Mouse (Mus musculus) MEL (cell line): Measurements from ENCODE around the gene Nfia. TPM values are rescaled to one million over a fixed set of nuclear protein-coding genes. Genes with fewer than 3 reads are reported as not detected.

Experiments
- DNase-seq: peaks from one replicate; pipeline ENCODE4 v3.0.0; 2011; ENCODE audit warnings: low read depth, low spot score
- H3K27ac ChIP-seq: 2 replicates; pipeline ENCODE4 v1.5.1; 2012; ENCODE audit warnings: low read depth, mild to moderate bottlenecking, control low read depth, low read length, moderate library complexity; ENCODE audit not compliant: control insufficient read depth
- H3K27me3 ChIP-seq, 2 experiments: fragments of 150-350 bp in 1 of 2; sonication (generic) in 1 of 2; 2 replicates each; pipeline ENCODE4 v1.6.1; 2012; ENCODE audit warnings: low read length in 2 of 2, mild to moderate bottlenecking in 2 of 2, improper control_type of control experiment in 1 of 2, moderate library complexity in 1 of 2; ENCODE audit not compliant: insufficient read depth in 2 of 2, control insufficient read depth in 1 of 2
- H3K36me3 ChIP-seq, 2 experiments: 2 replicates each; pipeline ENCODE4 v1.6.1; 2012 to 2014; ENCODE audit warnings: low read length in 2 of 2, improper control_type of control experiment in 1 of 2, inconsistent platforms in 1 of 2, mild to moderate bottlenecking in 1 of 2; ENCODE audit not compliant: insufficient read depth in 2 of 2, control insufficient read depth in 1 of 2
- H3K4me1 ChIP-seq, 2 experiments: fragments of 150-350 bp in 1 of 2; sonication (generic) in 1 of 2; 2 replicates each; pipeline ENCODE4 v1.6.1; 2012; ENCODE audit warnings: low read length in 2 of 2, improper control_type of control experiment in 1 of 2, mild to moderate bottlenecking in 1 of 2; ENCODE audit not compliant: insufficient read depth in 2 of 2, control insufficient read depth in 1 of 2
- H3K4me3 ChIP-seq, 2 experiments: fragments of 150-350 bp in 1 of 2; sonication (generic) in 1 of 2; 2 replicates each; pipeline ENCODE4 v1.5.1; 2012; ENCODE audit warnings: low read depth in 2 of 2, low read length in 2 of 2, mild to moderate bottlenecking in 2 of 2, moderate library complexity in 2 of 2, control low read depth in 1 of 2, improper control_type of control experiment in 1 of 2; ENCODE audit not compliant: control insufficient read depth in 1 of 2, insufficient read depth in 1 of 2
- H3K79me2 ChIP-seq: 2 replicates; pipeline ENCODE4 v1.6.1; 2012; ENCODE audit warnings: mild to moderate bottlenecking, low read length, moderate library complexity; ENCODE audit not compliant: control insufficient read depth, poor library complexity, insufficient read depth
- H3K9ac ChIP-seq: 2 replicates; pipeline ENCODE4 v1.6.1; 2012; ENCODE audit warnings: low read depth, mild to moderate bottlenecking, control low read depth, low read length, moderate library complexity; ENCODE audit not compliant: control insufficient read depth, poor library complexity, severe bottlenecking
- H3K9me3 ChIP-seq: fragments of 150-350 bp; sonication (generic); replicated peaks from 2 replicates; pipeline ENCODE4 v1.6.1; 2012; ENCODE audit warnings: mild to moderate bottlenecking, low read length, improper control_type of control experiment, moderate library complexity; ENCODE audit not compliant: insufficient read depth
- BHLHE40 ChIP-seq: IDR thresholded peaks from 2 replicates; pipeline ENCODE4 v1.6.1; 2012; ENCODE audit warnings: low read depth, mild to moderate bottlenecking, inconsistent platforms, low read length, improper control_type of control experiment, borderline replicate concordance
- CHD1 ChIP-seq: IDR thresholded peaks from 2 replicates; pipeline ENCODE4 v1.6.1; 2012; ENCODE audit warnings: low read depth, mild to moderate bottlenecking, inconsistent platforms, low read length, improper control_type of control experiment
- E2F4 ChIP-seq: IDR thresholded peaks from 2 replicates; pipeline ENCODE4 v1.6.1; 2011; ENCODE audit warnings: low read depth, low read length, improper control_type of control experiment, borderline replicate concordance
- ELF1 ChIP-seq: IDR thresholded peaks from 2 replicates; pipeline ENCODE4 v1.6.1; 2014; ENCODE audit warnings: low read depth, mild to moderate bottlenecking, inconsistent platforms, low read length, improper control_type of control experiment, moderate library complexity
- GABPA ChIP-seq: IDR thresholded peaks from 2 replicates; pipeline ENCODE4 v1.6.1; 2012; ENCODE audit warnings: low read depth, mild to moderate bottlenecking, inconsistent platforms, low read length, improper control_type of control experiment, moderate library complexity
- GATA1 ChIP-seq: IDR thresholded peaks from 2 replicates; pipeline ENCODE4 v1.6.1; 2011; ENCODE audit warnings: low read depth, low read length, improper control_type of control experiment
- HCFC1 ChIP-seq: IDR thresholded peaks from 2 replicates; pipeline ENCODE4 v1.6.1; 2012; ENCODE audit warnings: low read depth, mild to moderate bottlenecking, inconsistent platforms, low read length, improper control_type of control experiment, moderate library complexity
- MAFK ChIP-seq: IDR thresholded peaks from 2 replicates; pipeline ENCODE4 v1.6.1; 2011; ENCODE audit warnings: low read depth, mild to moderate bottlenecking, low read length, improper control_type of control experiment, borderline replicate concordance
- MAX ChIP-seq: IDR thresholded peaks from 2 replicates; pipeline ENCODE4 v1.6.1; 2011; ENCODE audit warnings: low read length, improper control_type of control experiment
- MEF2A ChIP-seq: IDR thresholded peaks from 2 replicates; pipeline ENCODE4 v1.6.1; 2014; ENCODE audit warnings: low read depth, mild to moderate bottlenecking, inconsistent platforms, low read length, improper control_type of control experiment; ENCODE audit not compliant: poor library complexity, insufficient replicate concordance, severe bottlenecking; ENCODE audit errors: extremely low read depth
- MYB ChIP-seq: IDR thresholded peaks from 2 replicates; pipeline ENCODE4 v1.6.1; 2011; ENCODE audit warnings: mild to moderate bottlenecking, low read depth, low read length, improper control_type of control experiment
- POLR2A ChIP-seq, 2 experiments: IDR thresholded peaks; 2 replicates each; pipeline ENCODE4 v1.6.1; 2011 to 2012; ENCODE audit warnings: low read length in 2 of 2, mild to moderate bottlenecking in 2 of 2, control low read depth in 1 of 2, improper control_type of control experiment in 1 of 2, low read depth in 1 of 2, moderate library complexity in 1 of 2; ENCODE audit not compliant: control insufficient read depth in 1 of 2, insufficient read depth in 1 of 2, poor library complexity in 1 of 2
- POLR2AphosphoS5 ChIP-seq: IDR thresholded peaks from 2 replicates; pipeline ENCODE4 v1.6.1; 2012; ENCODE audit warnings: low read depth, borderline replicate concordance, mild to moderate bottlenecking, inconsistent platforms, low read length, moderate library complexity, mixed read lengths
- RCOR1 ChIP-seq: IDR thresholded peaks from 2 replicates; pipeline ENCODE4 v1.6.1; 2012; ENCODE audit warnings: low read depth, mild to moderate bottlenecking, inconsistent platforms, low read length, improper control_type of control experiment
- SIN3A ChIP-seq: IDR thresholded peaks from 2 replicates; pipeline ENCODE4 v1.6.1; 2012; ENCODE audit warnings: low read length, improper control_type of control experiment, inconsistent platforms
- TAL1 ChIP-seq: IDR thresholded peaks from 2 replicates; pipeline ENCODE4 v1.6.1; 2012; ENCODE audit warnings: mild to moderate bottlenecking, inconsistent platforms, low read length, moderate library complexity, mixed read lengths
- TBP ChIP-seq: IDR thresholded peaks from 2 replicates; pipeline ENCODE4 v1.8.0; 2011; ENCODE audit warnings: low read depth, low read length, improper control_type of control experiment
- TCF12 ChIP-seq: IDR thresholded peaks from 2 replicates; pipeline ENCODE4 v1.6.1; 2014; ENCODE audit warnings: low read depth, mild to moderate bottlenecking, inconsistent platforms, low read length, improper control_type of control experiment, moderate library complexity
- USF2 ChIP-seq, 2 experiments: IDR thresholded peaks; 2 replicates each; pipeline ENCODE4 v1.6.1; 2011 to 2012; ENCODE audit warnings: improper control_type of control experiment in 2 of 2, low read length in 2 of 2, borderline replicate concordance in 1 of 2, inconsistent platforms in 1 of 2, low read depth in 1 of 2, mild to moderate bottlenecking in 1 of 2; ENCODE audit not compliant: insufficient read depth in 1 of 2
- ZC3H11A ChIP-seq: IDR thresholded peaks from 2 replicates; pipeline ENCODE4 v1.6.1; 2012; ENCODE audit warnings: low read depth, mild to moderate bottlenecking, inconsistent platforms, low read length, improper control_type of control experiment
- ZKSCAN1 ChIP-seq: IDR thresholded peaks from 2 replicates; pipeline ENCODE4 v1.6.1; 2012; ENCODE audit warnings: low read depth, mild to moderate bottlenecking, inconsistent platforms, low read length, improper control_type of control experiment, moderate library complexity
- polyA plus RNA-seq, 2 experiments: library from polyadenylated mRNA; stranded (reverse) in 1 of 2; unstranded in 1 of 2; fragments of >175 nt in 1 of 2; fragments of >200 nt in 1 of 2; gene quantifications; 2 replicates each; pipeline versions ENCODE4 v1.2.1 to v1.2.4; 2012; ENCODE audit warnings: low replicate concordance in 2 of 2, low read depth in 1 of 2; ENCODE audit not compliant: insufficient read length in 2 of 2, insufficient read depth in 1 of 2, missing spikeins in 1 of 2
- total RNA-seq: library from RNA; depleted of rRNA; stranded (reverse); fragments of 300-350 nt; gene quantifications from 2 replicates; pipeline ENCODE4 v1.2.3, GENCODE M21; 2012

Gene Nfia
- total and polyA plus RNA-seq, 3 experiments = 10.2 to 20.5 (median 13.4) TPM

GRCm38 (mm10) chr4:97936371-97936770 is 163.8 kb downstream of the Nfia start:
- DNase-seq = no peak
- Histone ChIP-seq H3K27ac (no peak overlapping the region), H3K36me3 (peaks cover 0 to 5% of the 10 kb centered on the region in 2 experiments; a peak in 3 of 4 replicates), H3K9me3 (no peaks in the 10 kb centered on the region), H3K27me3 (no peaks in the 10 kb centered on the region), H3K79me2 (peaks cover 18% of the 10 kb centered on the region), H3K4me3 (no peak overlapping the region), H3K4me1 (no peaks in the 10 kb centered on the region), H3K9ac (no peak overlapping the region)
- TF ChIP-seq MYB (no peak), ELF1 (no peak), E2F4 (no peak), TAL1 (no peak), GATA1 (no peak), RCOR1 (no peak), MAFK (no peak), TBP (no peak), POLR2AphosphoS5 (no peak), MAX (no peak), CHD1 (no peak), TCF12 (no peak)

GRCm38 (mm10) chr4:97936912-97937311 is 164.4 kb downstream of the Nfia start:
- no peak overlapping the region for H3K27ac ChIP-seq
- H3K4me3 ChIP-seq = no peak overlapping the region
- no peak overlapping the region for H3K9ac ChIP-seq
- H3K9me3 ChIP-seq = no peaks in the 10 kb centered on the region
- no peak for DNase-seq
- H3K4me1 ChIP-seq = no peaks in the 10 kb centered on the region
- peaks cover 0 to 9% of the 10 kb centered on the region in 2 experiments for H3K36me3 ChIP-seq
- TF ChIP-seq HCFC1 (no peak), ZKSCAN1 (no peak), ZC3H11A (no peak), BHLHE40 (no peak), TCF12 (no peak), GABPA (no peak), POLR2A (IDR thresholded peaks at IDR 0.05; ENCODE audit: control insufficient read depth in 1 of 2, insufficient read depth in 1 of 2, low read depth in 1 of 2, low read length in 2 of 2, poor library complexity in 1 of 2) (no peak), MYB (no peak), CHD1 (no peak), ELF1 (no peak), MEF2A (no peak), SIN3A (no peak), GATA1 (no peak), USF2 (IDR thresholded peaks at IDR 0.05; ENCODE audit: borderline replicate concordance in 1 of 2, insufficient read depth in 1 of 2, low read depth in 1 of 2, low read length in 2 of 2) (no peak), RCOR1 (no peak)
- TF ChIP-seq, all 39 proteins: peak for 0
- Histone ChIP-seq H3K27me3 (no peaks in the 10 kb centered on the region), H3K79me2 (peaks cover 19% of the 10 kb centered on the region)
